Mouse (Mus musculus) inflammation-experienced regulatory T-cells, adult 6 months (primary cell): ENCODE measurements around the gene Tns2. TPM values are rescaled to one million over a fixed set of nuclear protein-coding genes. Genes with fewer than 3 reads are reported as not detected.
"Not testable (repeated sequence)": the region's sequence is repeated elsewhere in the genome, so short reads cannot be mapped to it uniquely, and the experiment has no call there.

Source experiments
- ATAC-seq: one replicate; pipeline ENCODE4 v1.8.0; 2017
- polyA plus RNA-seq, 3 experiments: library from polyadenylated mRNA; unstranded; fragments of 100-300 nt; shearing (Covaris generic); gene quantifications; one replicate each; pipeline ENCODE4 v1.2.1; 2017

Gene Tns2
- polyA plus RNA-seq, 3 experiments from 2014 or later: 3.3 to 4.2 (median 3.8) TPM

GRCm38 (mm10) chr15:102142914-102143912 lies 43.0 kb downstream of the Tns2 start:
- no peak for ATAC-seq

DNA sequence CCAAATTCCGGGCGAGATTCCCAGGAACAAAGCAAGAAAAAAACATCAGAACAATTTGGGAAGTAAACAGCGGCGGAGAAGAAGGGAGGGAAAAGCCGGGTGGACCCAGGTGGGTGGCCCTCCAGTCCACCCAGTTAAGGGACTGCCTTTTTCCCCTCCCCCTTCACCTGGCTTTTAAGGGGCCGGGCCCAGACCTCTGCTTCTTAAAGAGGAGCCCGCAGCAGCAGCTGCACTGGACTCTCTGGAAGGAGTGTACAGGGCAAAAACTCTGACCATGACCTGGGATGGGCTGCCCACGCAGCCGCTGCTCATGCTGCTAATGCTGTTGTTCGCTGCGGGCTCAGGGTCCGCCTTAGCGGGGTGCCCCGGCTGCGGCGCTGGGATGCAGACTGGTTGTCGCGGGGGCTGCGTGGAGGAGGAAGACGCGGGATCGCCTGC lies 44.1 kb downstream of the Tns2 start, which contains the start of gene Igfbp6:
Gene Igfbp6, plus strand, starts transcription at position 89 of the 438 bp plus-strand sequence.
- ATAC-seq: no peak

GRCm38 (mm10) chr15:102144726-102145125 lies 44.5 kb downstream of the Tns2 start:
- no peak for ATAC-seq

GRCm38 (mm10) chr15:102145330-102145729 lies 45.1 kb downstream of the Tns2 start:
- ATAC-seq: no peak

DNA sequence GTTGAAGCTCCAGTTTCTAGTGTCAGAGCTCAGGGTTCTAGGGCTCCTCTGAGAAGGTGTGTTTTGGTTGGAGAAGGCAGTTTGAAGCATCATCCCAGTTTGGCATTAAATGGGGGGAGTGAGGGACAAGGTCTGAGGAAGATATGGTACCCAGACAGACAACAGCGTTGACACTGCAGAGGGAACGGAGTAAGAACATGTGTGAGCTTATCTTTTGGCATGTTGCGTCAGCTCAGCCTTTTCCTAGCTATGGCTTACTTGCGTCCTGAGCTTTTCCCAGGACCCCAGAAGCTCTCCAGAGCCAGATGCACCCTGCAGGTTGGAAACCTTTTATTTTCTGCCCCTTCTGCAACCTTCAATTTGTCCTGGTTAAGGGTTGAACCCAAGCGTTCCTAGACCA lies 45.9 kb downstream of the Tns2 start:
- no peak for ATAC-seq

GRCm38 (mm10) chr15:102146882-102147281 lies 46.7 kb downstream of the Tns2 start:
- peak; percentile 51 for ATAC-seq

DNA sequence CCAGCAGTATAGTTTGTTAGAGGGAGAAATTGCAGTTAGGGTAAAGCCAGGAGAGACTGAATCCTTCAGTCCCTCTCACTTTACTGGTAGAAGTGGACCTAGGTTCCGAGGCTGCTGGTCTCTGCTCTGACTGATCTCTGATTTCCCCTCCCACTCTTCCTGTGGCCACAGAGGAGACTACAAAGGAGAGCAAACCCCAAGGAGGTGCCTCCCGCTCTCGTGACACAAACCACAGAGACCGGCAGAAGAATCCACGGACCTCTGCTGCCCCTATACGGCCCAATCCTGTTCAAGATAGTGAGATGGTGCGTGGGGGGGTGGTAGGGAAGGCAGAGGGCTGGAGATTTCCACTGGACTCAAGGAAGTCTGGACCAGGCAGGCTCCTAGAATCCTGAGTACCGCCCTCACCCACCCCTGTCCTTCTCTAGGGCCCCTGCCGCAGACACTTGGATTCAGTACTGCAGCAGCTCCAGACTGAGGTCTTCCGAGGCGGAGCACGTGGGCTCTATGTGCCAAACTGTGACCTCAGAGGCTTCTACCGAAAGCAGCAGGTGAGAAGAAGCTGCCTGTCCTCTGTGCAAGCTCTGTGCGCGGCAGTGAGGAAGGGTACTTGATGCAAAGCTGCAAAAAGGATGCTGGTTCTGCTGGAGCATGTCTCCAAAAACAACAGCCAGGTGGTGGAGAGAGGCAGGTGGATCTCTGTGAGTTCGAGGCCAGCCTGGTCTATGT lies 47.6 kb downstream of the Tns2 start:
- ATAC-seq: no peak

DNA sequence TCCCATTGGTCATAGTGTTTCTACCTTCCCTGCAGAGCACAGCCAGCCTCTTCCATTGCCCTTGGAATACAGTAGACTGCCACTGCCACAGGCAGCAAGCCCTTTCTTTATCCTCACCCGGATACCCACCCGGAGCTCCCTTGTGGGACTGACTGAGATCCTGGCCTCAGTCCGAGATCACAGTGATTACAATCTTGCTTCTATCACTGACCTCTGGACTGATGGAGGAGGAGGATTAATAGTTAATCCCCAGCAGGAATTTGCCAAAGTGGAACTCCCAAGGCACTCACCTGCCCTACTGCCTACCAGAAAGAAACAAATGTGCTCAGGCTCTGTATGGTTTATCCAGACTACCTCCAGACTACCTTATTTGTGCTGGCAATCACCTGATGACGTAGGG lies 49.3 kb downstream of the Tns2 start:
- ATAC-seq: no peak

- ATAC-seq: peak; percentile 58
Measured at GRCm38 (mm10) chr15:102150301-102151135, 50.3 kb downstream of the Tns2 start, which contains the start of gene Soat2. Gene Soat2, plus strand, starts transcription at chr15:102150526.

DNA sequence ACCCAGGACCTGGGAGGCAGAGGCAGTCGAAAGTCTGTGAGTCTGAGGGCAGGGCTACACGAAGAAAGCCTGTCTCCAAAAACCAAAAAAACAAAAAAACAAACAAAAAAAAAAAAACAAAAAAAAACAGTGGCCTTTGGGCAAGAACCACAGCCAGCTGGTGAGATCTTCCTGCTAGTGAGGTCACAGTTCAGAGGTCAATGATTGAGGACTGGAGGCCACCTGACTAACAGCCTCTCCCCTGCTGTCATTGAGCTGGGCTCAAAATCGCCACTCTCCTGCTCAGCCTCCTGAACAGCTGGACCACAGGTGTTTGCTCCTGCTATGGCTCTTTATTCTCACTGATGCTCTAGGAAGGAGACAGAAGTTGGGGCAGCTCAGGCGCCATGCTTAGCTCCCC lies 52.4 kb downstream of the Tns2 start:
- no peak for ATAC-seq

GRCm38 (mm10) chr15:102155006-102155405 lies 54.8 kb downstream of the Tns2 start:
- ATAC-seq: not testable (repeated sequence)

DNA sequence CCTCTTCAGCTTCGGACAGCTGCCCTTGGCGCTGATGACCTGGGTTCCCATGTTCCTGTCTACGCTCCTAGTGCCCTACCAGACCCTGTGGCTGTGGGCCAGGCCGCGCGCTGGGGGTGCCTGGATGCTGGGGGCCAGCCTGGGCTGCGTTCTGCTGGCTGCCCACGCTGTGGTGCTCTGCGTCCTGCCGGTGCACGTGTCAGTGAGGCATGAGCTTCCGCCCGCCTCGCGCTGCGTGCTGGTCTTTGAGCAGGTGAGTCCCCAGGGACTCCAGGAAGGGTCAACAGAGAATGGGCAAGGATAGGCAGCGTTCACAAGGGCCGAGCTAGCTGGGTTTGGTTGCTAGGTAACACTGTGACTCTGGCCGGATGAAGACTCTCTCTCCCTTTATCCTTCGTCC lies 56.6 kb downstream of the Tns2 start:
- no peak for ATAC-seq

DNA sequence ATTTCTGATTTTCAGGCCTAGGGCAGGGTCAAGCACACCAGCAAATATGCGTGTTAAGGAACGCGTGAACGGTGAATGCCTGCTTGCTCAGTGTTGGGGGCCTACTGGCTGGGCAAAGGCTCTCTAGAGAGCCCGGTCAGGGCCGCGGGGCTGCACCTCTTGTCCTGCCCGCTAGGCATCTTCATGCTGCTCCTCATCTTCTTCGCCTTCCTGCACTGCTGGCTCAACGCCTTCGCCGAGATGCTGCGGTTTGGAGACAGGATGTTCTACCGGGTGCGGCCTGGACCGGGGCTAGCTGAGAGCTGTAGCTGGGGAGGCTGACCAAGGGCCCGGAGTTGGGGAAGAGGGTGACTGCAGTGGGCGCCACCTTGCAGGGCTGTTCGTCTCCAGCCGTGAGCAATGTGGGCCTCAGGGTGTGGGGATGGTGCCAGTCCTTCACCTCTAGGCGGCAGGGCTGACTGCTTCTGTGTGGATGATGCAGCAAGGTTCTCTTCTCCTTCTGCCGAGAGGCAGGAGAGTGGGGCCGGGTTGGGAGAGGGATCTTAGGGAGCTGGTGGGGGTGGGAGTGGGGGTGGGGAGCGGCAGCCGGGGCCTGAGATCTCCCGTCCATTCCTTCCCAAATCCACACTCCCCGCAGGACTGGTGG lies 60.3 kb downstream of the Tns2 start:
- ATAC-seq: no peak

DNA sequence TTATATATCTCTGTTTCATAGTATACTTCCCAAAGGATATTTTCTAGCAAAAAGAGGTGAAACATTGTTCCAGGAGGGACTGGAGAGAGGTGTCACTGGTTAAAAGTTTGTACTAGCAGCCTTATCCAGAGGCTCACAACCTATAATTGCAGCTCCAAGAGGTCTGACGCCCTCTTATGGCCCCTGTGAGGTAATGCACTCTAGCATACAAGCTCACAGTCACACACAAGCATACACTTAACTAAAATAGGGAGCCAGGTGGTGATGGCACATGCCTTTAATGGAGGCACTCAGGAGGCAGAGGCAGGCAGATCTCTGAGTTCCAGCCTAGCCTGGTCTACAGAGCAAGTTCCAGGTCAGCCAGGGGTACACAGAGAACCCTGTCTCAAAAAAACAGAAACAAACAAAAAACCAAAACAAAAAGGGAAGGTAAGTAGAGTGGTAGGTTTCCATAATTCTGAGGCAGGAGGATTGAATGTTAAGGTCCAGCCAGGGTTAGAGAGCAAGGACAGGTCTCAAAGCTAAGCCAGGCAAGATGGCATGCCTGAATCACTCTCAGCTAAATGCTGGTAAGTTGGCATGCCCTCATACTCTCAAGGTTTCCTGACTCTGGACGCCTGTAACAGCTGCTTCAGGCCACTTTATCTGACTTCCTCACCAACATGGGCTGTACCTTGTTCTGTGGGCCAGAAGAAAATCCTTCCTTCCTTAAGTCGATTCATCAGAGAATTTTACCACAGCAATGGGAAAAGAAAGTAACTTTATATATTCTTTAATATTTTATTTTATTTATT lies 63.9 kb downstream of the Tns2 start:
- ATAC-seq: no peak

- ATAC-seq: no peak
Measured at GRCm38 (mm10) chr15:102165468-102166100, 65.4 kb downstream of the Tns2 start.

Other genes with a start within 250 kb of the Tns2 start
- gene Krt1, start 249.6 kb upstream of the Tns2 start, polyA plus RNA-seq: not detected
- gene Krt77, start 230.7 kb upstream of the Tns2 start, polyA plus RNA-seq: not detected
- not detected for gene Krt76, start 207.5 kb upstream of the Tns2 start, polyA plus RNA-seq
- gene Krt4, start 175.7 kb upstream of the Tns2 start, polyA plus RNA-seq: not detected
- gene Krt79, start 160.1 kb upstream of the Tns2 start, polyA plus RNA-seq: not detected
- gene Krt78, start 146.1 kb upstream of the Tns2 start, polyA plus RNA-seq: not detected
- gene Krt8, start 95.9 kb upstream of the Tns2 start, polyA plus RNA-seq: under 1 TPM in 1 of 3 experiments, not detected in 2; 0.23 TPM
- gene Krt18, start 72.2 kb upstream of the Tns2 start, polyA plus RNA-seq: 1 to 10 TPM in 2 of 3 experiments, under 1 TPM in 1; 0.41 to 1.2 (median 1.2) TPM
- 100 to 1,000 TPM in 2 of 3 experiments, 10 to 100 TPM in 1; 90.5 to 131 (median 129) TPM for gene Eif4b, start 26.6 kb upstream of the Tns2 start, polyA plus RNA-seq
- gene Spryd3, start 35.8 kb downstream of the Tns2 start, polyA plus RNA-seq: 10 to 100 TPM; 32.1 to 44.8 (median 33.6) TPM
- under 1 TPM in 1 of 3 experiments, not detected in 2; 0.33 TPM for gene Igfbp6, start 43.9 kb downstream of the Tns2 start, polyA plus RNA-seq
- 1 to 10 TPM in 2 of 3 experiments, under 1 TPM in 1; 0.94 to 4.9 (median 1.3) TPM for gene Soat2, start 50.1 kb downstream of the Tns2 start, polyA plus RNA-seq
- gene Zfp740, start 102.8 kb downstream of the Tns2 start, polyA plus RNA-seq: 10 to 100 TPM; 20.3 to 33.3 (median 25.5) TPM
- gene Csad, start 104.3 kb downstream of the Tns2 start, polyA plus RNA-seq: 10 to 100 TPM in 2 of 3 experiments, 1 to 10 TPM in 1; 5.0 to 14.6 (median 14.0) TPM
- 100 to 1,000 TPM; 364 to 513 (median 397) TPM for gene Itgb7, start 131.5 kb downstream of the Tns2 start, polyA plus RNA-seq
- 10 to 100 TPM; 15.5 to 18.4 (median 18.3) TPM for gene Rarg, start 157.1 kb downstream of the Tns2 start, polyA plus RNA-seq
- gene Gm9918, start 170.2 kb downstream of the Tns2 start, polyA plus RNA-seq: not detected
- 10 to 100 TPM; 30.8 to 33.1 (median 31.8) TPM for gene Mfsd5, start 179.0 kb downstream of the Tns2 start, polyA plus RNA-seq
- gene Espl1, start 195.9 kb downstream of the Tns2 start, polyA plus RNA-seq: 10 to 100 TPM in 1 of 3 experiments, 1 to 10 TPM in 2; 1.9 to 17.9 (median 3.2) TPM
- gene Pfdn5, start 225.7 kb downstream of the Tns2 start, polyA plus RNA-seq: 1,000 to 10,000 TPM in 2 of 3 experiments, 100 to 1,000 TPM in 1; 936 to 1,841 (median 1,443) TPM
- 100 to 1,000 TPM; 102 to 153 (median 123) TPM for gene Myg1, start 231.3 kb downstream of the Tns2 start, polyA plus RNA-seq